Mouse (Mus musculus) embryonic facial prominence, embryonic 12.5 days (tissue): ENCODE data around the gene Atrnl1. TPM values are rescaled to one million over a fixed set of nuclear protein-coding genes. Genes with fewer than 3 reads are reported as not detected.
"Not testable (repeated sequence)": the region's sequence is repeated elsewhere in the genome, so short reads cannot be mapped to it uniquely, and the experiment has no call there.

Experiments
- ATAC-seq: fragments of 200-750 bp; cut with Nextera tagmentation; 2 replicates; pipeline ENCODE4 v1.8.0; 2017; ENCODE audit not compliant: insufficient number of reproducible peaks, insufficient read depth, low FRiP score, low TSS enrichment
- H3K27ac ChIP-seq: fragments of 300-500 bp; sonication (generic); 2 replicates; pipeline ENCODE4 v1.5.1; 2016; ENCODE audit warnings: mild to moderate bottlenecking
- H3K27me3 ChIP-seq: fragments of 300-500 bp; sonication (generic); 2 replicates; pipeline ENCODE4 v1.6.1; 2016; ENCODE audit warnings: mild to moderate bottlenecking, moderate library complexity
- H3K36me3 ChIP-seq: fragments of 300-500 bp; sonication (generic); 2 replicates; pipeline ENCODE4 v1.6.1; 2016; ENCODE audit warnings: mild to moderate bottlenecking
- H3K4me1 ChIP-seq: fragments of 300-500 bp; sonication (generic); 2 replicates; pipeline ENCODE4 v1.6.1; 2016
- H3K4me2 ChIP-seq: fragments of 300-500 bp; sonication (generic); replicated peaks from 2 replicates; pipeline ENCODE4 v1.6.1; 2016; ENCODE audit warnings: mild to moderate bottlenecking, moderate library complexity
- H3K4me3 ChIP-seq: fragments of 300-500 bp; sonication (generic); 2 replicates; pipeline ENCODE4 v1.5.1; 2016; ENCODE audit warnings: mild to moderate bottlenecking
- H3K9ac ChIP-seq: fragments of 300-500 bp; sonication (generic); 2 replicates; pipeline ENCODE4 v1.6.1; 2016; ENCODE audit warnings: mild to moderate bottlenecking, moderate library complexity
- H3K9me3 ChIP-seq: fragments of 300-500 bp; sonication (generic); 2 replicates; pipeline ENCODE4 v1.6.1; 2016; ENCODE audit warnings: mild to moderate bottlenecking, moderate library complexity
- WGBS: fragments of 180-500 bp; shearing (Covaris S2); methylation state at CpG from one replicate; pipeline ENCODE4 v1.1.7; 2016; 5-methylcytosine and 5-hydroxymethylcytosine counted together
- polyA plus RNA-seq: library from polyadenylated mRNA; unstranded; fragments of >200 nt; fragmentation: Nextera tagmentation; extraction: Ambion mirVana; gene quantifications from 2 replicates; pipeline ENCODE4 v1.2.1, GENCODE M21; 2016

Gene Atrnl1
- polyA plus RNA-seq, 1 experiment from 2014 or later: 12.8 TPM

GRCm38 (mm10) chr19:57838546-57838945, 227.7 kb downstream of the Atrnl1 start:
- no peaks in the 10 kb centered on the region for H3K27me3 ChIP-seq
- 85% methylated on average over 9 of the region's 9 CpGs for WGBS
- H3K9me3 ChIP-seq: no peaks in the 10 kb centered on the region
- no peak overlapping the region for H3K9ac ChIP-seq
- ATAC-seq: no peak
- H3K4me2 ChIP-seq: no peak overlapping the region
- H3K36me3 ChIP-seq: peaks cover 6% of the 10 kb centered on the region; the same call in 1 of the 2 replicates
- H3K4me3 ChIP-seq: no peak overlapping the region
- no peak overlapping the region for H3K27ac ChIP-seq
- no peaks in the 10 kb centered on the region for H3K4me1 ChIP-seq

- ATAC-seq: no peak
- Histone ChIP-seq H3K36me3 (no peaks in the 10 kb centered on the region), H3K9me3 (no peaks in the 10 kb centered on the region; the same call in 1 of the 2 replicates), H3K4me3 (no peak overlapping the region), H3K9ac (no peak overlapping the region), H3K27me3 (no peaks in the 10 kb centered on the region), H3K27ac (no peak overlapping the region), H3K4me2 (no peak overlapping the region), H3K4me1 (0 out of 2 replicates have a peak, but pooled peaks cover 9% of the 10 kb centered on the region)
- WGBS: 57% methylated on average over 7 of the region's 7 CpGs
These were observed 239.1 kb downstream of the Atrnl1 start for GRCm38 (mm10) chr19:57849915-57850314.

- no peaks in the 10 kb centered on the region for H3K36me3 ChIP-seq
- no peak for ATAC-seq
- no peak overlapping the region for H3K4me2 ChIP-seq
- peaks cover 14% of the 10 kb centered on the region for H3K4me1 ChIP-seq
- H3K9me3 ChIP-seq: no peaks in the 10 kb centered on the region
- no peaks in the 10 kb centered on the region for H3K27me3 ChIP-seq
- H3K4me3 ChIP-seq: no peak overlapping the region
- 71% methylated on average over 4 of the region's 4 CpGs for WGBS
- no peak overlapping the region for H3K27ac ChIP-seq
- H3K9ac ChIP-seq: no peak overlapping the region
These were observed 257.5 kb downstream of the Atrnl1 start for GRCm38 (mm10) chr19:57868350-57868749.

GRCm38 (mm10) chr19:57870871-57871270, 260.0 kb downstream of the Atrnl1 start:
- WGBS: 54% methylated on average over 13 of the region's 13 CpGs
- Histone ChIP-seq H3K4me3 (no peak overlapping the region), H3K27me3 (no peaks in the 10 kb centered on the region), H3K4me1 (peaks cover 14% of the 10 kb centered on the region), H3K4me2 (0 out of 2 replicates have a peak overlapping the region, but pooled peaks have one; percentile 7), H3K9me3 (no peaks in the 10 kb centered on the region), H3K9ac (no peak overlapping the region), H3K27ac (0 out of 2 replicates have a peak overlapping the region, but pooled peaks have one; percentile 30), H3K36me3 (no peaks in the 10 kb centered on the region)
- ATAC-seq: no peak

- ATAC-seq: no peak
- H3K4me1 ChIP-seq: peaks cover 1% of the 10 kb centered on the region
- WGBS: 89% methylated on average over 6 of the region's 6 CpGs
- H3K4me3 ChIP-seq: no peak overlapping the region
- H3K27me3 ChIP-seq: no peaks in the 10 kb centered on the region
- H3K27ac ChIP-seq: no peak overlapping the region
- H3K9me3 ChIP-seq: no peaks in the 10 kb centered on the region
- no peak overlapping the region for H3K9ac ChIP-seq
- H3K36me3 ChIP-seq: no peaks in the 10 kb centered on the region
- H3K4me2 ChIP-seq: no peak overlapping the region
These were observed 265.2 kb downstream of the Atrnl1 start for GRCm38 (mm10) chr19:57876057-57876456.

- H3K4me1 ChIP-seq: no peaks in the 10 kb centered on the region
- no peak overlapping the region for H3K4me3 ChIP-seq
- 92% methylated on average over 4 of the region's 4 CpGs for WGBS
- no peaks in the 10 kb centered on the region for H3K27me3 ChIP-seq
- no peak for ATAC-seq
- no peak overlapping the region for H3K4me2 ChIP-seq
- no peaks in the 10 kb centered on the region for H3K36me3 ChIP-seq
- H3K9ac ChIP-seq: no peak overlapping the region
- no peak overlapping the region for H3K27ac ChIP-seq
- H3K9me3 ChIP-seq: no peaks in the 10 kb centered on the region
These were observed 266.5 kb downstream of the Atrnl1 start for GRCm38 (mm10) chr19:57877343-57877742.

- H3K36me3 ChIP-seq: no peaks in the 10 kb centered on the region
- H3K27me3 ChIP-seq: no peaks in the 10 kb centered on the region
- H3K4me1 ChIP-seq: no peaks in the 10 kb centered on the region
- no peak for ATAC-seq
- no peaks in the 10 kb centered on the region for H3K9me3 ChIP-seq
- H3K4me3 ChIP-seq: no peak overlapping the region
- H3K27ac ChIP-seq: no peak overlapping the region
- H3K9ac ChIP-seq: no peak overlapping the region
- WGBS: 65% methylated on average over 9 of the region's 9 CpGs
- no peak overlapping the region for H3K4me2 ChIP-seq
These were observed 267.7 kb downstream of the Atrnl1 start for GRCm38 (mm10) chr19:57878583-57878982.

- 89% methylated on average over 1 of the region's 1 CpGs for WGBS
- H3K4me3 ChIP-seq, H3K4me2 ChIP-seq, H3K9me3 ChIP-seq, H3K36me3 ChIP-seq, H3K27me3 ChIP-seq, H3K27ac ChIP-seq, ATAC-seq, H3K4me1 ChIP-seq, H3K9ac ChIP-seq: not testable (repeated sequence)
These were observed 269.0 kb downstream of the Atrnl1 start for GRCm38 (mm10) chr19:57879841-57880240.

GRCm38 (mm10) chr19:57881927-57882326, 271.1 kb downstream of the Atrnl1 start:
- Histone ChIP-seq H3K9ac (no peak overlapping the region), H3K9me3 (no peaks in the 10 kb centered on the region), H3K4me3 (no peak overlapping the region), H3K4me1 (no peaks in the 10 kb centered on the region), H3K4me2 (no peak overlapping the region), H3K27me3 (no peaks in the 10 kb centered on the region), H3K27ac (no peak overlapping the region), H3K36me3 (no peaks in the 10 kb centered on the region)
- 92% methylated on average over 7 of the region's 7 CpGs for WGBS
- no peak for ATAC-seq

- H3K4me3 ChIP-seq: no peak overlapping the region
- no peaks in the 10 kb centered on the region for H3K27me3 ChIP-seq
- H3K4me2 ChIP-seq: no peak overlapping the region
- no peak for ATAC-seq
- no peak overlapping the region for H3K9ac ChIP-seq
- no peak overlapping the region for H3K27ac ChIP-seq
- 93% methylated on average over 8 of the region's 8 CpGs for WGBS
- H3K9me3 ChIP-seq: no peaks in the 10 kb centered on the region
- H3K36me3 ChIP-seq: no peaks in the 10 kb centered on the region
- H3K4me1 ChIP-seq: peaks cover 6% of the 10 kb centered on the region; the same call in 1 of the 2 replicates
These were observed 278.0 kb downstream of the Atrnl1 start for GRCm38 (mm10) chr19:57888871-57889270.

- H3K9me3 ChIP-seq: no peaks in the 10 kb centered on the region
- H3K36me3 ChIP-seq: no peaks in the 10 kb centered on the region
- H3K27ac ChIP-seq: no peak overlapping the region
- peaks cover 6% of the 10 kb centered on the region; the same call in 1 of the 2 replicates for H3K4me1 ChIP-seq
- H3K9ac ChIP-seq: no peak overlapping the region
- WGBS: 51% methylated on average over 3 of the region's 3 CpGs
- ATAC-seq: no peak
- no peak overlapping the region for H3K4me3 ChIP-seq
- H3K4me2 ChIP-seq: no peak overlapping the region
- H3K27me3 ChIP-seq: no peaks in the 10 kb centered on the region
These were observed 278.9 kb downstream of the Atrnl1 start for GRCm38 (mm10) chr19:57889741-57890140.

GRCm38 (mm10) chr19:57890954-57891353, 280.1 kb downstream of the Atrnl1 start:
- H3K4me2 ChIP-seq: no peak overlapping the region
- no peak overlapping the region for H3K9ac ChIP-seq
- no peaks in the 10 kb centered on the region for H3K36me3 ChIP-seq
- ATAC-seq: no peak
- H3K9me3 ChIP-seq: no peaks in the 10 kb centered on the region
- no peak overlapping the region for H3K27ac ChIP-seq
- no peak overlapping the region for H3K4me3 ChIP-seq
- H3K4me1 ChIP-seq: peaks cover 6% of the 10 kb centered on the region; the same call in 1 of the 2 replicates
- WGBS: 52% methylated on average over 3 of the region's 3 CpGs
- no peaks in the 10 kb centered on the region for H3K27me3 ChIP-seq

- Histone ChIP-seq H3K9ac (no peak overlapping the region), H3K4me2 (no peak overlapping the region), H3K36me3 (no peaks in the 10 kb centered on the region), H3K4me3 (no peak overlapping the region), H3K27me3 (no peaks in the 10 kb centered on the region), H3K27ac (no peak overlapping the region), H3K4me1 (peaks cover 6% of the 10 kb centered on the region; the same call in 1 of the 2 replicates), H3K9me3 (no peaks in the 10 kb centered on the region)
- ATAC-seq: no peak
- 36% methylated on average over 1 of the region's 1 CpGs for WGBS
These were observed 283.4 kb downstream of the Atrnl1 start for GRCm38 (mm10) chr19:57894191-57894590.
